Mouse (Mus musculus) liver, postnatal 0 days (tissue): ENCODE data around the gene Mga.

Experiments used
- CTCF ChIP-seq: sonication (generic); IDR thresholded peaks from 2 replicates; pipeline ENCODE4 v1.5.1; 2016; ENCODE audit warnings: antibody characterized with exemption, low read depth
- EP300 ChIP-seq: IDR thresholded peaks from 2 replicates; pipeline ENCODE4 v1.6.1; 2016; ENCODE audit warnings: antibody characterized with exemption, low read depth, mild to moderate bottlenecking

- no peak for TF ChIP-seq CTCF
- no peak for TF ChIP-seq EP300
Measured at GRCm38 (mm10) chr2:119887201-119887600, 9.8 kb upstream of the Mga start.
